Mouse (Mus musculus) naive thymus-derived CD4-positive, alpha-beta T cell, adult 2 months (primary cell): ENCODE results near the gene Bves.
"Not testable (repeated sequence)": the region's sequence is repeated elsewhere in the genome, so short reads cannot be mapped to it uniquely, and the experiment has no call there.

ENCODE experiments used
- DNase-seq: peaks from one replicate; pipeline ENCODE4 v3.0.0-alpha.2; 2011; ENCODE audit warnings: low read depth

The Bves gene

DNA sequence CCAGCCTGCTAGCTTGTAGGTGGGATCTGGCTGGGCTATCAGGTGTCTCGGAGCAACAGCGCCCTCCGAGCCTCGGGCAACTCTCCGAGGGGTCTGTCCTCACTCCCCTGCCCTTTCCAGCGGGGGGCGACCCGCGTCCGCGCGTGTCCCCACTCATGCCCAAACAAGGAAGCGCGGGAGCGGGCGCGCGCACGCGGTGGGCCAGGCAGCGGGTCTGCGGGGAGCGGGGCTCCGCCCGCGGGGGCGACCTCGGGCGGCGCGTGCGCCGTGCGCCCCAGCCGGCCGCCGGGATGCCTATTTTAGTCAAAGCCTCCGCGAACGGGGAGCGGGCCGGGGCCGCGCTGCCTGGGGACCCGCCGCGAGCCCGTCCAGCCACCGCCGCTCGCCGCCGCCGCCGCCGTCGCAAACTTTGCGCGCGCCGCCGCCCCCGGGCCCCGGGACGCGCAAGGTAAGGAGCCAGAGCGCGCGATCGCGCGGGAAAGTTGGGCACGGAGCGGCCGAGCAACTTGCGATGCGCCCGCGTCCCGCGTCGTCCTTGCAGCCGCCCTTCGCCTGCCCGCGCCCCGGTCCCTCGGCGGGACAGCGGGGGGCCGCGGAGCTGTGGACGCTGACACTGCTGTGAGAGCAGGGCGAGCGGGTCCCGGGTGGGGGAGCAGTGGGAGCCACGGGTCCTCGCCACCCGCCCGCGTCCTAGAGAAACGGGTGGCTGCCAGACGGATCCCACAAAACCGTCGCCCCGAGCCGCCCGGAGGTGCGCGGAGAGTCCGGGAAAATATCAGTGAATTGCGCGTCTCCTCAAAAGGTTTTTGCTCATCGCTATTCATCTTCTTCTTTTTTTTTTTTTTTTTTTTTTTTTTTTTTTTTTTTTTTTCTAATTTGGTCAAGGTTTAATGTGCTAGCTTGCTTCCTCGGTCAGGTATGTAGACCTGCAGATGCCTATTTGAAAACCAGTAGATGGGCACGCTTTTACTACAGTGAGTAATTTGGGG is at the start of gene Bves:
TSS of gene Bves (plus strand) at position 339 of the 989 bp plus-strand sequence.
- no peak for DNase-seq

DNA sequence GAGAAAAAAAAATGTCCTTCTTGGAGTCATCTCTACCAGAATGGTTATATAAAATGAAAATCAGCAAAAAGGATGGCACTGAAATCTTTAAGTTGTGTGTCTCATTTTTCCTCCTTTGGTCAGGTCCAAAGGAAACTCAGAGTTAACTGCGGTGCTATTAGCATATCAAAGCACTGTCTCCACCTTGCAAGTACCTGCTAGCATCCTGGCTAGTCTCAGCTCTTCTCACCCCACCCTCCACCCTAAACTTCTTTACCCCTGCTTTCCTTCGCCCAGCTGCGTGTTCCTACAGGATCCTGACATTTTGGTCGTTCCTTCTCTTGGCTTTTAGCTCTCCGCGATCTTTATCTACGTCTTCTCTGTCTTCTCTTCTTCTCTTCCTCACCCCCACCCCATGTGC is 47.2 kb upstream of the Bves start:
- DNase-seq: no peak

DNA sequence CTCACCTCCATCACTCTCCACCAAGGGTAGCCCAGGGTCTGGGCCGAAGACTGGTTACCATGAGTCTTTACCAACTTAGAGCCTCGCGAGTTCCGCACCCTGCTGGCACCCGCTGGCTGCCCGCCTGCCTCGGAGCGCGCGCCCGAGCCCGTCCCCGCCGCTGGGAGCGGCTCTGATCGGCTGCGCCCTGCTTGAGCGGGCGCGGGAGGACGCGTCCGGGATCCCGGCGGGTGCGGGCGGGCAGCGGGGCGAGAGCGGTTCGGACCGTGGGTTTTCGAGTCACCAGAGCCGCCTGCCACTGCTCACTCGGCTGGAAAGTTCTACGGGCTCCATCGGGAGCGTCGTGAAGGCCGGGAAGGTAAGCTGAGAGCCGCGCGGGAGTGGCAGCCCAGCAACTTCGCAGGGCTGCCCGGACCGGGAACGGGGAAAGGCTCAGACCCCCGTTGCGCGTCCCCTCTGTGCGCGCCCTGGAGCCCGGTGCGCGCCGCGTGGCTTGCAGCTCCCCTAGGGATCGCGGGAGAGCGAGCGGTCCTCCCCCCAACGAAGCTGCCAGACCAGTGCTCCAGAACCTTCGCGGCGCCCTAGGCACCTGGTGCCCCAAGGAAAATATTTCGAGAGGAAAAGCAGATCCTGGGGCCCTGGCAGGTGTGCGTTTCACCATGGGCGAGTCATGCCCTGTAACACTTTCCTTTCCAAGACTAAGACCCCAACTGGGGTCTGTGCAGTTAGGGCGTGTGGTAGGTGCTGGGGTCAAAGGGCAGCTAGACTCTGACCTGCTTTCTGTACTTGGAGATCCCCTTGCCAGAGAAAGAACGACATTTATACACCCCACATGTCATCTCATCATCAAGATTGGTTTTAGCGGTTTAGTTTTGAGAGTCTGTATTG is 46.1 kb upstream of the Bves start:
- DNase-seq: no peak

DNA sequence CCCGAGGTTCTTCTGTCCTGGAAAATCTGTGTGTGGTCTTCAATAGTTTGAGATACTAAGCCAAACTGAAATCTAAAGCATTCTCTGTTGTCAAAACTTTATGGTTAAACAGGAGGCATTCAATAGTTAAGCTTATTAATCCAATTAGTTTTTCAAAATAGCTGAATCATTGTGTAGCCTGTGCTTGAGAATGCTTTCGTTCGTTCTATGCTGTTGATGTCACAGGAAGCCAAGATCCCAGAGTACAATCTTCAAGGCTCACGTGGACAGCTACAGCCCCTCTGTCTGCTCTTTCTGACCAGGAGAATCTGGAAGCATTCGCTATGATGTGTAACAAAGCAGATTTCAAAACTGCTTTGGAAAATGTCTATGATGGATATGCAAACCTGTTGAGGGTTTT is 45.0 kb upstream of the Bves start:
- DNase-seq: no peak

DNA sequence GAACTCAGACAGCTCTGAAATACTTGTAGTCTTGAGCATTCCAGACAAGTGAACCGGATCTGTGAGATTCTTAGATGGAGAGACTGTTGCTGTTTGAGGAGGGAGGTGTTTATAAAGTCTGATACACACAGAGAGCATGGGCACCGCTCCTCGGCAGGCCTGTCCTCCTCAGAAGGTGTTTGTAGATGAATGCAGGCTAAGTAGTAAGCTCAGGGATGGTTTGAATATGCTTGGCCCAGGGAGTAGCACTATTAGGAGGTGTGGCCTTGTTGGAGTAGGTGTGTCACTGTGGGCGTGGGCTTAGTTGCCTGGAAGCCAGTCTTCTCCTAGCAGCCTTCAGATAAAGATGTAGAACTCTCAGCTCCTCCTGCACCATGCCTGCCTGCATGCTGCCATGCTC is 43.4 kb upstream of the Bves start:
- not testable (repeated sequence) for DNase-seq

DNA sequence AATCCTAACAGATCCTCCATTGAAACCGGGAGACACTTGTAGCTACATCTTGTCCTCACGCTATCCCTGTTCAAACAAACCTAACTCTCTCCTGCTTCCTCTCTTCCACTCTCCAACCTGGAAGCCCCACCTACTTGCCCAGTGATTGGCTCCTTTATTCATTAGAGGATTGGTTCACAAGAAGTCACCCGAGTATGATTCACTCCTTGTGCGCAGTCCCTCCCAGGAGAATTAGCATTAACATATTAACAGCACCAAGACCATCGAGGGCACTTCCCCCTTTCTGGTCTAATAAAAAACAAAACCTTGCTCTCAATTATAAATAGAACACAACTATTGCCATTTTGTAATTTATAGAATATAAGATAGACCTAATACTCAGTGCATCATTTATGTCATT is 40.5 kb upstream of the Bves start:
- DNase-seq: no peak

DNA sequence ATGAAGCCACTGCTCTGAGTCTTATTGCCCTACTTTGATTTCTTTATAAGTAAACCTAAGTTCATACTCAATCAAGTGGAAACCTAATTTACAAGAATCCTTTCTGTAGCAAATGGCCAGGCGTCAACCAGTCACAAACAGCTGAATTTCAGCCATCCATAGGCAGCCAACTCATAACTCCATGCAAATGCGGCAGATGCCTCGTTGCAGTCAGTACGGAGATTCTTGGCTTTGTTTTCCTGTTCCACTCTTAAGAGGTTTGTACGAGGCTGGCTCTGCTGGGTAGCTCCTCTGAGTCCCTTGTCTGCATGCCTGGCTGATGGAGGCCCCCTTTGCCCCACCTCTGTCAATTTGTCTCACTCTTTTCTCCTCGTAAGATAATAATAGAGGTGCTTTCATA is 37.1 kb upstream of the Bves start:
- DNase-seq: no peak

DNA sequence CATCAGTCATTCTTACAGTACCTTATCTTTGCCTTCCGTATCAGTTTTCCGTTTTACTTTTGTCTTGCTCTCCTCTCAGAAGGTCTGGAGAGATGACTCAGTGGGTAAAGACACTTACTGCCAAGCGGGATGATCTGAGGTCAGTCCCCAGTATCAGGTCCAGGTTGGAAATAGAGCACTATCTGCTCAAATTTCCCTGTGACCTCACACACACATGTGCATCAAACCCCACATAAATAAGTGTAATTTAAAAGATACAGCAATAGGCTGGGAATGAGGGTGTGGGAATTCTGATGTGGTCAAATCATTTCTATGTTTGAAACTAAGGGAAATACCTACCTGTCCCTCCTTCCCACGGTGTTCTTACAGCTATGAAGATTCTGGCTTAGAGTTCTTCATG is 36.1 kb upstream of the Bves start:
- no peak for DNase-seq

DNA sequence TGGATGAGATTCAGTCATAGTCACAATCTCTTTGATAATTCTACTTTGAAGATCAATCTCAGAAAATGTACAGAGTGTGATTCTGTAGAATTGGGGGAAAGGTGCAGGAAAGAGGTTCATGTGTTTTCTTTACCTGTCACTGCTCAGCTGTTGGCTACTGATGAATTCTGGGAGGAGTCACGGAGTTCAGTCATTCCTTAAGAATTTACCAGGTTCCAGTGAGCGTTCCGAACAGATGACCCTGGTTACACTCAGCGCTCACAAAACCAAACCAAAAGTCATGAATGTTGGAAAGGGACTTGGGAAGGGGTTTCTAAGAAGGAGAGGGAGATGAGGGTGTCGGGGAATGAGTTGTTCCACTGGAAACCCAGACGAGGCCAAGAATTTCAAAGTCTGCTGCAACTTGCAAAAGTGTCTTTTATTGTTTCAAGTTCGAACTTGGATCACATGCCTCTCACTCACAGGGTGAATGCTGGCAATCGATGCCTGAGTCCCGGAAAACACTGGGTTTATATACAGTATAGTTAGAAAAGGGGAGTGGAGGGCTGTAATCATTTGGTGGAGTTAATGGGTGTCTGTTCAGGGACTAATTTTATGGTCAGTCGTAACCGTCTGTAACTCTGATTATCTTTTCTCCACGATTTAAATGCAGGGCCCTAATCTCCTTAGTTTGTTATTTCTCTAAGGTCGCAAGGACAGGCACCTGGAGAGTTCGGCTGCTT is 32.1 kb upstream of the Bves start:
- no peak for DNase-seq

DNA sequence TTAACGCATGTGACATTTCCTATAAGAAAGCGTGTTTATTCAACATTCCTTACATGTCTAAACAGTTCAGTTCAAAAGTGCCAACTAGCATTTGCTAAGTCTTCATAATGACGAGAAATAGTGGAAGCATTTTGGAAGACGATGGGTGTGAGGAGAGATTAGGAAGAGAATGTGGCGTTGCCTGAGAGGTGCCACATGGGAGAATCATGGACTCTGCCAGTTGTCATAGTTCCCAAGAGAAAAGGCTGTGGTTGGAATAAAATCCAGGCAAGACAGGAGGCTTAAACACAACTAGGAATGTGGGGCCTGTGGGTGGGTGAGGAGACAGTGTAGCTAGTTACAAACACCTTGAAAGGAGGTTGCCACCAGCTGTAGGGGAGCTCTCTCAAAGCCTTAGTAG is 30.4 kb upstream of the Bves start:
- DNase-seq: no peak

DNA sequence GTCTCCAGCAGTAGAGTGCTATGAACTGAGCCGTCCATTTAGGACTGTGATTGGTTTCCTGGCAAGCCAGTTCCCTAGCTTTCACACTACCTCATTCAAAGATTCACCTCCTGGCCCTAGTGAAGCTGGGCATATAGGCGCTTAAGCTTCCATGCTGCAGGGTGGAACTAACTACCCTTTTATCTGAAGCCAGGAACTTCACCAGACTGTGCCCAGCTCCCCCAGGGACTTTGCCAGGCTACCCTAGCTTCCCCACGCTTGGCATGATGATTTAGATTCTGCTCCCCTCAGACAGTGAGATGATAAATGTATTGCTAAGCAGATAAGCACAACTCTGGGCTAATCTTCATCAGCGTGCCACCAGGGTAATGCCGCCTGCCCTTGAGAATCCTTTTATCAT is 24.4 kb upstream of the Bves start:
- DNase-seq: no peak

DNA sequence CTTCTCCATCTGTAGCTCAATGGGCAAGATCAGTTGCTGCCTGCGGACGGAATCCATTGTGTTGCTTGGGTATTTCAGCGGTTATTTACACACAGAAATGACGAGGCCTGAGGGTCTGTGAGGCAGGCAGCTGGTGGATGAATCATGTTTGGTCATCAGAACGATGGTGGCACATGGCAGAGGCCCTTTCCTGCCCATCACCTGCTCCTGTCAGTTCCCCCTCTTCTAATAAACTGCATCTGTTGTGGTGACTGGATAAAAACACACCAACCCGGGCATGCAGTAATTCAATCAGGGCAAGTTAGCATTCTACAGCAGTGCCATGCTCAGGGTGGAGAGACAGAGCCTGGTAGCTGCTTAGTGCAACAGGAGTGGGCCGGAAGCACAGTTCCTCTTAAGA is 23.9 kb upstream of the Bves start:
- DNase-seq: no peak

DNA sequence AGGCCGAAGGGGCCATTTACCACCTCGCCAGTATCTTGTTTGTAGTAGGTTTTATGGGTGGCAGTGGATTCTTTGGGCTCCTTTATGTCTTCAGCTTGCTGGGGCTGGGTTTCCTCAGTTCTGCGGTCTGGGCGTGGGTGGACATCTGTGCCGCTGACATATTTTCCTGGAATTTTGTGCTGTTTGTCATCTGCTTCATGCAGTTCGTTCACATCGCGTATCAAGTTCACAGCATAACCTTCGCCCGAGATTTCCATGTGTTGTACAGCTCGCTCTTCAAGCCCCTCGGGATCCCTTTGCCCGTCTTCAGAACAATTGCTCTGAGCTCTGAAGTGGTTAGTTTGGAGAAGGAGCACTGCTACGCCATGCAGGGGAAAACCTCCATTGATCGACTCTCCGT is 20.7 kb upstream of the Bves start:
- no peak for DNase-seq

DNA sequence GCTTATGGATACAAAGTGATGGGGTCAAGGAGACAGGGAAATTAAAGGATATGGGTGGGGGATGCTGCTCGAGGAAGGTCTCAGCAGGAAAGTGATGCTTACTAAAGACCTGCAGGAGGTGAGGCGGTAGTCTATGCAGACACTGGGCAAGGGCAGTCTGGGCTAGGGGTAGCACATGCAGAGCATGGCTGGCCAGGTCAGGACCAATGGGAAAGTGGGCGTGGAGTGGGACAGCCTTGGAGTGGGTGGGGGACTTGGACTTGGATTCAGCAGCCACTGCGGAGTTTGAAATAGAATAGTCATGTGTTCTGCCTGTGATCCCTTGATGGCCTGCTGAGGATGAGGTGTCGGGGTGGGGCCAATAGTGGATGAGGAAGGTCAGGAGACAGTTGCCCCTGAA is 16.6 kb upstream of the Bves start:
- no peak for DNase-seq

DNA sequence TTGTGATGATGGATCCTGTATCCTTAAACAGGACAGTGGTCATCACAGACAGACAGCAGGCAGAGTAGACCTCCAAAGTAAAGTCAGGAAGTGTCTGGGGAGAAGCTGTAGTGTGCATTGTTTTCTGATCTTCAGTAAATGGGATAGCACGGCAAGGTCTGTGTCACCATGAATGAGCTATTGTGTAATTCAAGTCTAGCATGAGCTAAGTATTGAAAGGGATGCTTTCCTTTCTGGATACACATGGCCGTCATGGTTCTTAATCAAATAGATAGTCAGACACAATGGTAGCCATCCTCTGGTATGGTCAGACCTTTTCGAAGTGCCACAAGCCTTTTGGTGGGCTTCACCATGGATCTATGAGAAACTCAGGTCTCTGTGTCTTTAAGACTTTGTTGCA is 15.3 kb upstream of the Bves start:
- no peak for DNase-seq

DNA sequence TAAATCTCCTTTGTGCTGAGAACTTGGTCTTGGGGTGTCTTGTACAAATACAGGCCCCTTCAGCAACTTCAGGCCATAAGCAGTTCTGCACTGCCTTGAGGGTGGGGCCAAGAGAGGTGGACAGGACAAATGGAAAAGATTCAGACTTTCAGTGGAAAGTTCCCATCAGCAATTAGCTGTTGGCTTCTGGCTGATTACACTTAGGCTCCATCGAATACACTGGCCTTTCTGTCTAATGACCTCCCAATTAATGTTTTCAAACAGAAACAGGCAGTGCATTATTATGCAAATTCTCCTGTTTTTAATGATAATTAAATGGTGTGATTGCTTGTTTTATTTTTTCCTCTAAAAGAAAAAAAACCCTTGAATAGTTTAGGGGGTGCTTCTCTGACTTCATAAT is 11.4 kb upstream of the Bves start:
- no peak for DNase-seq

DNA sequence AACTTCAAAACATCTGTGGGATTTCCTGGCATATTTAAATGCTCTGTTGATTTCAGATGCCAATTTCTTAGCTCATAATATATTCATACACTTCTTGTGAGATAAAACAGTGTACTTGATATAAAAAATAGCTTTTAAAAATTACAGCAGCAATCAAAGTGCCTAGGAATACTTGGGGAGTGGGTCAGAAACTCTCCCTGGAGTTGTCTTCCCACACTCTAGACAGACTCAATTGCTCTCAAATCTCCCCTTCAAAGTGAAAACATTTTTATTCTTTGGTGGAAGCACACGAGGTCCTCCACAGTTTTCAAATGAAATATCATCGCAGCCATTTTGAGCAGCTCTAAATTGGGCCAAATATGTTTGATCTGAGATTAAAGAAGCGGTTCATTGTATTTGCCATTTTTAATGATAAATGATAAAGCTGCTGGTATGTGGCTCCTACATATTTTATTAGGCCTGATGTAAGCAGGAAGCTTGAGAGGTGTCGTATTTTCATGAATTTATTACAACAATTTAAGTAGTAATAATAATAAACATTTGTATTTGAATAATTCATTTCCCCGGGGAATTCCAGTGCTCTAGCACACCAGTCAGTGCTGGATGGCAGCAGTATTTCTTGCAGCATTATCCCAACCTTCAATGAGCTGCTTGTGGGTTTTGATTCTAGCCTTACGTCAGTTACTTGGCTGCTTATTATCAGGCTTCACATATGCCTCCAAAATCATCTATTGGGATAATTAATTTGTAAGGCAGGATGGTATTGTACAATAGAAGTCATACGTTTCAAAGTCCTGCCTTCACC is 7.2 kb upstream of the Bves start:
- no peak for DNase-seq

DNA sequence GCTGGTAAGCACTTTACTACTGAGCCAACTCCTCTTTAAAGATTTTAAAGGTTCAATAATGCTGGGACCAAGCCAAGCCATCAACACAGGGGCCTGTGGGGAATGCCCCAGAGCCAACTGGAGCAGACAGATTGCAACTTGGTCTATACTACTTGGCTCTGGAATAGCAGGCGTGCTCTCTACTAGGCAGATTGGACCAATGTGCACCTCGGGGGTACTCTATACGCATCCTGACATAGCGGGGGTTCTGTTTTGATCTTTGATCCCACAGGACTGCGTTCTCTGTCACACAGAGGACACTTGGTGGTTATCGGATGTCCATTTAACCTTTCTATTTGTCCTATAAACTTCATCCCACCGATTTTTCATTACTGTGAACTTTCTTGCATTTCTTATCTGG is 647 bp upstream of the Bves start:
- DNase-seq: no peak

DNA sequence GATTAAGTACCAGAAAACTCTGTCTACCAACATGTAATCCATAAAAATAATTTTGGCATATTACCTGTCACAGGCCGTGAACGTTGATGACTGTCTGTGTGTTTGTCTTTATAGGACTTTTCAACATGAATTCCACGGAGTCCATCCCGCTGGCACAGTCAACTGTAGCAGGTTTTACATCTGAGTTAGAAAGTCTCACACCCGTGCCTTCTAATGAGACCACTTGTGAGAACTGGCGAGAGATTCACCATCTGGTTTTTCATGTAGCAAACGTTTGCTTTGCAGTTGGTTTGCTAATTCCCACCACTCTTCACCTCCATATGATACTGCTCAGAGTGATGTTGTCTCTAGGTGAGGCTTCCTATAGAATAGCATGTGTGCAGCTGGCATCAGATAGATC is 3.5 kb downstream of the Bves start:
- no peak for DNase-seq

DNA sequence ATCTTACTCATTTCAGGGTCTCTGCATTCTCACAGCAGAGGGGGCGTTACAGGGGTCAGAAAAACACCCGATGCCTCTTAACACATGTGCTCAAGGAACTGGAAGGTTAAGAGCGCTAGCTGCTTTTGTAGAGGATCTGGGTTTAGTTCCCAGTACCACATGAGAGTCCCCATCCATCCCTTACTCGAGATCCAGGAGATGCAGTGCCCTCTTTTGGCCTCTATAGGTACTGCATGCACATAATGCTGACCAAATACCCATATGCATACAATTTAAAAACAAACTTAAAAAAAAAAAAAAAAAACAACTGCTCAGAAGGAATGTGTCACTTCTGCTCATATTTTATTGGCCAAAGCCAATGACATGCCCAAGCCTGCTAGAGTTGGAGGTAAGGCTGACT is 8.8 kb downstream of the Bves start:
- no peak for DNase-seq

DNA sequence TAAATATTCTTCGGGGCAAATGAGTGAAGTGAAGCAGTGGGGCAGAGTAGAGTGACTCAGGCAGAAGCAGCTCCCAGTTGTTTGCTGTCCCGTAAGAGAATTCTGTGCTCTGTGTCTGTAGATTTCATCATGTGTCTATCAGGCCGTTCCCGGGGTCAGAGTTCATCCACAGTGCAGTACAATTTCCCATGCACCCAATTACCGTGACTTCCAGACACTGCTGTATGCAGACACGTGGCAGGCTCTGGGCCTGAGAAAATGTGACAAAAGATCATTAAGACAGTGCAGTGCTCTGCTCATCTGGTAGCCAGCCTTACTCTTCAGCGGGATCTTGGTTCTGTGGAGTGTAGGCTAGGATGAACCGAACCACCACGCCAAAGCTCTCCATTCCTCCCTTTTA is 9.6 kb downstream of the Bves start:
- DNase-seq: no peak

DNA sequence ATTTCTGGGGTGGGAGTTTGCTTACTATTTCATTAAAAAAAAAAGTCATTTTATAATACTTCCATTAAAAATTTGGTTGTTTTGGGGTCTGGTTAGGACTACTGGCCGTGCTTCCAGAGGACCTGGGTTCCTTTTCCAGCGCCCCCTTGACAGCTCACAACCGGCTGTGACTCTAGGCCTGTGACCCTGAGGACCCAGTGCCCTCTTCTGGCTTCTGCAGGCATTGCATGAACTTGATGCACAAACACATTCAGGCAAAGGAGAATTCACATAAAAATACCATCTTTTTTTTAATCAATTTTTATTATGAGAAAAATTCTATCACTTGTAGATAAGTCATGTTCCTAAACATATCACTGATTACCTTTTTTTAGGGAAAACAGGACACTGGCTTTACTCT is 12.6 kb downstream of the Bves start:
- DNase-seq: not testable (repeated sequence)
